Mouse (Mus musculus): ENCODE data around the gene F5. TPM values are rescaled to one million over a fixed set of nuclear protein-coding genes. Genes with fewer than 3 reads are reported as not detected.

The F5 gene
- total RNA-seq, 2 experiments from 2014 or later, result 1.4 to 1.9 TPM

- no peak for DNase-seq
These were observed 81.8 kb downstream of the F5 start for GRCm38 (mm10) chr1:164233447-164233846.

- no peak for DNase-seq
These were observed 83.4 kb downstream of the F5 start for GRCm38 (mm10) chr1:164235078-164235477.

DNA sequence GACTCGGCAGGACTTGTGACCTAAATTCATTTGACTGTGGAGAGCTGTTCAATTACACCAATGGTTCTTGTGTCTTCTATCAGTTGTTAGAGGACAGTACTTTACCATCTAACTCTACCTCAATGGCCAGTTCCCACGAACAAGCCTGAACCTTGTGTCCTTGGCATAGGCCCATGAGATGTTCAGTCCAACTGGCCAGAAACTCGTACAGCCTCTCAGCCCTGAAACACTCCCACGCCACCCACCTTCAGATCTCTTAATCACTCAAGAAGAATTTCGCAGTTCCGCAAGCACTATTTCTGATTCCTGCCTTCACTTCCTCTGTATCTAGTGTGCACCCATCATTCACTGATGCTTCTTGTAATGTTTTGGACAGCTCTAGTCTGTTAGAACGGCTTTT lies 84.4 kb downstream of the F5 start:
- peak; percentile 52 to 69 for DNase-seq

GRCm38 (mm10) chr1:164241494-164241893 lies 89.9 kb downstream of the F5 start:
- DNase-seq, result no peak

- no peak for DNase-seq
These were observed 91.2 kb downstream of the F5 start for GRCm38 (mm10) chr1:164242809-164243208.

GRCm38 (mm10) chr1:164247442-164247841 lies 95.8 kb downstream of the F5 start:
- DNase-seq, result peak; percentile 2 to 23

GRCm38 (mm10) chr1:164247971-164248370 lies 96.3 kb downstream of the F5 start:
- peak; percentile 36 to 51 for DNase-seq

DNA sequence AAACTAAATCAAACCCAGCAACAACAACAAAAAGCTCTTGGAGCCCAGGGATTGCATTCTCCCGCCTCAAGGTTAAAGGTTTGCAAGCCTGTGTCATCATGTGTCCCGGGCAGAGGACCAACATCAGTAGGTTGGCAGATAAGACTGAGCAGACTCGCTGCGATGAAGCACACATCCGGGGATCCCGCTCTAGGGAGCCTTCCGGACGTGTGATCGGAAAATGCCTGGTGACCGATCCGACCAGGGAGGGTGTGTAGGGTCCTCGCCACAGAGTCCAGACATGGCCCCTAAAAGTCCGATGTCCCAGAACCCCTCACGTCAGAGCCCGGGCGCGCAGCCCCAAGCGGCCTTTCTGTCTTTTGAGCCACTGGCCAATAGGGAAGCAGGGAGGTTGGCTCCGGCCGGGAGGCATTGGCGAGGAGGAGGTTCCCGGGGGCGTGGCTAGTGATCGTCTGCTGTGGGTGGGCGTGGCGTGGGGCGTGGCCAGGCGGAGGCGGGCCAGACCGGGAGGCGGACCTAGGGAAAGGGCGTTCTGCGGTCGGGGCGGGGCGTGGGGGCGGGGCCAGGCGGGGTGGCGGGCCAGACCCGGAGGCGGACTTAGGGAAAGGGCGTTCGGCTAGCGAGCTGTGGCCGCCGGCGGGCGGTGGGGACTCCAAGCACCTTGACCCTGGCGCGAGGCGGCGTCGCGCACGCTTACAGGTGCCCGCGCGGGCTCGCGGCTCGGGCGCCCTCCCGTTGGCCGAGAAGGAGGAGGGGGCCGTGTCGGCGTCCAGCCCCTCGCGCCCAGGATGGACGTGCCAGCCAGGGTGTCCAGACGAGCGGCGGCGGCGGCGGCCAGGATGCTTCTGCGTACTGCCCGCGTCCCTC lies 97.1 kb downstream of the F5 start, which contains the start of gene Slc19a2:
TSS of gene Slc19a2 (plus strand) at position 582 of the 867 bp plus-strand sequence.
- DNase-seq, result peak; percentile 98

GRCm38 (mm10) chr1:164249332-164249711 lies 97.7 kb downstream of the F5 start:
- DNase-seq, result no peak

DNA sequence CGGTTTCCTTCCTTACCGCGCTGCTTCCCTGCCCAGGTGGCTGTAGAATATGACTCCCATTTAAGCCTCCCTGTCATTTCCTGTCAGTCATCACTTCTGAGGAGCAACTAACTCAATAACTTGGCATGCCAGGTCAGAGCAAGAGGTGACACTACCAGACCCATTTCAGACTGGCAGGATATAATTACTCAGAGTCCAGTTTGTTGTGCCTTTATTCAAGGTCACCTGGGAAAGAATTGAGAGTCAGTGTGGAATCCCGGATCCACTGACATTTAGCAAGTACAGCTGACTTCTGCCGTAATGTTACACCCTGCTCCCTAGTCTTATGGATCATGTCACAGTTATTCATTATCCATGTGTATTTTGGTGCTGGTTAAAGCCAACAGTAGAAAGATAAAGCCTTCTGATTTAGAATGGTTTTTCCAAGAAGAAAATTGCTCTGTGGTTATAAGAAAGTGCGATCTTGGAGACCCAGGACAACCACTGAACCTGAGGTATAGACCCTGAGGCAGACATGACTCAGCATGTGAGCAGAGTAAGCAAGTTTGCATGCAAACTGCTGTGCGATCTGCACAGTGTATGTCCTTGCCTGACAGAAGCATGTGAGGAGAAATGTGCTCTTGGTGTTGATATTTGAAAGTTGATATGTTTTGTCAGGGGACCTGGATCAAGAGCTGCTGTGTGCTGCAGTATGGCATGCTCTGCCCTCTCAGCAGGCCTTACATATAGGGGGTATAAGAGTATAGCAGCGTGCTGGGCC lies 98.9 kb downstream of the F5 start:
- DNase-seq, result peak; percentile 6 to 30

GRCm38 (mm10) chr1:164251438-164251837 lies 99.8 kb downstream of the F5 start:
- no peak for DNase-seq

DNA sequence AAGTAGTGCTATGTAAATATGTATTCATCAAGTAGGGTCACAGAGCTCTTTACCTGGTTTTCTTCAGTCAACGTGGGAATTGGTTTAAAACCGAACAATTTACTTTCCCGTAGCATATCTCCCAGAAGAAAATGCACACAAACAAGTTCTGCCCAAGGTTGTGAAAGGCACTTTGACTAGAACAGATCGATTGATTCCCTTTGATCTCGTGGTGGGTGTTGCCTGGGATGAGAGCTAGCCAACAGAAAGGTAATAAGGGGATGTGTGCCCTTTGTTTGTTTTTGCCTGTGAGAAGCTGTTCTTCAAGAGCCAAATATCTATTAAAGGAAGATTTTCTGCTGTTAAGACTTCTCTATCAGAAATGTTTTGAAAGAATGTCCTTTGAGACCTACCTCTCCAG lies 100.9 kb downstream of the F5 start:
- no peak for DNase-seq

DNA sequence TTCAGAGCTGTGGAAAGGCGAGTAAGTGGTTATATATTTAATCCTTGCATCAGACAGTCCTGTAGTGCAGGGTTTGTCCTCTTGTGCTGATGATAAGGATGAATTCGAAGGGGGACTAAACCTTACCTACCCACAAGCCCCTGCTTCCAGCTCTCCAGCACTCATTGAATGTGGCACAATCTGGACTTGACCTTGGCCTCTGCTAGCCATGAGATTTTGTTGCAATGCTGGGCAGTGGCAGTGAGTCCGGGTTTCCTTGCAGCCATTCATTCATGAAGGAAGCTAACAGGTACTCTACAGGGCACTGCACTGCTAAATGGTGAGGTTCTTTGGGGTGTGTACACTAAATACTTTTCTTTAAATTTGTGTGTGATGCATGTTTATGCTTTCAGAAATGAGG lies 103.2 kb downstream of the F5 start:
- DNase-seq, result no peak

DNA sequence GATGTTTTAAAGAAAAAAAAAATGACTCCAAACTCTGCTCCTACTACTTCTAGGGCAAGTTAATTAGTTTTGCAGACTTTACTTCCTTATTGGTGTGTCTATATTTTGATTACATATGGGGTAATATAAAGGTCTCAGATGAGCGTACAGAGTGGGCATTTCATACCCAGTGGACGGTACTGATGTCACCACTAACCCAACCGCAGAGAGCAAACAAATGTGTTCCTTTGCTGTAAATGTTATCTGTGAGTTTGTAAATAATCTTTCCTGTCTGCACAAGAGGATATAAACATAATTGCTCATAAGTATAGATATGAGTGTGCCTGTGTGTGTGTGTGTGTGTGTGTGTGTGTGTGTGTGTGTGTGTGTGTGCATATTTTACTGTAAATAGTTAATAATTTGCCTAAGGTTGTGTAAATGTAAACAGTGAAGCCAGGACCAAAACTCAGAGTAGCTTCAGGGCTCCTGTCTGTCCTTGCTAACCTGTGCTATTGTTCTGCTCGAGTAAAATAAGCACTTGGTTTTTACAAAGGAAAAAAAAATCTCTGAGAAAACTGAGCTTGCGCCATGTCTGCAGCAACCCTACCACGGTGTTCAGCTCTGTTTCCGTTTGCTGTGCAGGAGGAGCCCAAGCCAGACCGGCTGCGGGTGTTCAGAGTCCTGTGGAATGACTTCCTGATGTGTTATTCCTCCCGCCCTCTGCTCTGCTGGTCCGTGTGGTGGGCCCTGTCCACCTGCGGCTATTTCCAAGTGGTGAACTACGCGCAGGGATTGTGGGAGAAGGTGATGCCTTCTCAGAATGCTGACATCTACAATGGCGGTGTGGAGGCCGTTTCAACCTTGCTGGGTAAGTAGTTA lies 108.8 kb downstream of the F5 start:
- no peak for DNase-seq

- peak; percentile 28 to 61 for DNase-seq
These were observed 109.9 kb downstream of the F5 start for GRCm38 (mm10) chr1:164261553-164261952.

Other genes starting within 250 kb of the F5 start
- 1 to 10 TPM; 4.2 to 5.2 TPM for gene Scyl3, start 222.7 kb upstream of the F5 start, total RNA-seq (2021)
- gene BC055324, start 157.0 kb upstream of the F5 start, total RNA-seq (2021), result 1 to 10 TPM in 1 of 2 experiments, under 1 TPM in 1; 0.72 to 2.0 TPM
- 1 to 10 TPM; 3.4 to 5.1 TPM for gene Mettl18, start 156.9 kb upstream of the F5 start, total RNA-seq (2021)
- gene Sele, start 103.6 kb upstream of the F5 start, total RNA-seq (2021), result under 1 TPM in 1 of 2 experiments, not detected in 1; 0.37 TPM
- gene Sell, start 89.9 kb upstream of the F5 start, total RNA-seq (2021), result 1 to 10 TPM in 1 of 2 experiments, under 1 TPM in 1; 0.65 to 9.8 TPM
- gene Selp, start 36.6 kb upstream of the F5 start, total RNA-seq (2021), result 1 to 10 TPM; 1.6 to 1.8 TPM
- 1 to 10 TPM; 4.9 to 5.7 TPM for gene Slc19a2, start 97.2 kb downstream of the F5 start, total RNA-seq (2021)
- gene Ccdc181, start 123.7 kb downstream of the F5 start, total RNA-seq (2021), result 1 to 10 TPM; 8.1 to 9.8 TPM
- gene Nme7, start 152.3 kb downstream of the F5 start, total RNA-seq (2021), result 1 to 10 TPM; 3.1 to 3.8 TPM
- gene Blzf1, start 155.7 kb downstream of the F5 start, total RNA-seq (2021), result 10 to 100 TPM; 21.6 to 23.6 TPM